Mouse (Mus musculus): ENCODE measurements around the gene Sh3bp1. TPM values are rescaled to one million over a fixed set of nuclear protein-coding genes. Genes with fewer than 3 reads are reported as not detected.

Gene Sh3bp1
- total RNA-seq, 4 experiments from 2014 or later: 26.2 to 38.6 (median 32.2) TPM

GRCm38 (mm10) chr15:78937963-78938362 lies 38.4 kb downstream of the Sh3bp1 start:
- no peak for DNase-seq (ENCODE audit: low spot score in 2 of 2)

GRCm38 (mm10) chr15:78940325-78940724 lies 40.8 kb downstream of the Sh3bp1 start:
- no peak for DNase-seq (ENCODE audit: low spot score in 2 of 2)

- peak; percentile 47 to 71 for DNase-seq (ENCODE audit: low spot score in 2 of 2)
These were observed 43.1 kb downstream of the Sh3bp1 start for GRCm38 (mm10) chr15:78942663-78943062.

- DNase-seq (ENCODE audit: low spot score in 2 of 2): no peak
These were observed 46.7 kb downstream of the Sh3bp1 start for GRCm38 (mm10) chr15:78946232-78946631.

- peak in 1 of 2 experiments; percentile 87 for DNase-seq (ENCODE audit: low spot score in 2 of 2)
These were observed 48.1 kb downstream of the Sh3bp1 start, which contains the start of gene Triobp for GRCm38 (mm10) chr15:78947657-78948056. Triobp (plus strand) TSS chr15:78947724.

- no peak for DNase-seq (ENCODE audit: low spot score in 2 of 2)
These were observed 48.7 kb downstream of the Sh3bp1 start for GRCm38 (mm10) chr15:78948152-78948725.

GRCm38 (mm10) chr15:78948883-78949282 lies 49.3 kb downstream of the Sh3bp1 start:
- DNase-seq (ENCODE audit: low spot score in 2 of 2): no peak

GRCm38 (mm10) chr15:78955663-78956062 lies 56.1 kb downstream of the Sh3bp1 start:
- no peak for DNase-seq (ENCODE audit: low spot score in 2 of 2)

- DNase-seq (ENCODE audit: low spot score in 2 of 2): no peak
These were observed 56.8 kb downstream of the Sh3bp1 start for GRCm38 (mm10) chr15:78956351-78956750.

- DNase-seq (ENCODE audit: low spot score in 2 of 2): no peak
These were observed 57.5 kb downstream of the Sh3bp1 start for GRCm38 (mm10) chr15:78957021-78957420.

- no peak for DNase-seq (ENCODE audit: low spot score in 2 of 2)
These were observed 60.0 kb downstream of the Sh3bp1 start for GRCm38 (mm10) chr15:78959537-78959936.

- DNase-seq (ENCODE audit: low spot score in 2 of 2): no peak
These were observed 60.5 kb downstream of the Sh3bp1 start for GRCm38 (mm10) chr15:78960088-78960487.

Small RNA genes within 50 kb of the gene (microRNA-seq; reads per million reads assigned to microRNA genes)
- gene Mir6955: 0.22 to 1.5 reads per million in 2 experiments

Other genes with a start within 250 kb of the Sh3bp1 start
- 100 to 1,000 TPM; 136 to 151 (median 145) TPM for gene Elfn2, start 181.0 kb upstream of the Sh3bp1 start, total RNA-seq (2022)
- 1 to 10 TPM; 4.2 to 8.9 (median 6.4) TPM for gene Mfng, start 126.3 kb upstream of the Sh3bp1 start, total RNA-seq (2022)
- gene Card10, start 96.7 kb upstream of the Sh3bp1 start, total RNA-seq (2022): 1 to 10 TPM; 4.9 to 5.4 (median 5.0) TPM
- gene Cdc42ep1, start 57.1 kb upstream of the Sh3bp1 start, total RNA-seq (2022): 10 to 100 TPM; 16.8 to 22.9 (median 20.1) TPM
- not detected for gene Lgals2, start 44.2 kb upstream of the Sh3bp1 start, total RNA-seq (2022)
- gene Gga1, start 22.6 kb upstream of the Sh3bp1 start, total RNA-seq (2022): 10 to 100 TPM; 53.5 to 64.7 (median 57.6) TPM
- gene Gm49510, start 101 bp upstream of the Sh3bp1 start, total RNA-seq (2022): under 1 TPM in 2 of 4 experiments, not detected in 2; 0.36 to 0.46 TPM
- gene Pdxp, start 14.2 kb downstream of the Sh3bp1 start, total RNA-seq (2022): 100 to 1,000 TPM; 157 to 176 (median 166) TPM
- gene Lgals1, start 27.0 kb downstream of the Sh3bp1 start, total RNA-seq (2022): 10 to 100 TPM; 19.2 to 31.4 (median 26.5) TPM
- 10 to 100 TPM; 35.8 to 43.5 (median 39.9) TPM for gene Nol12, start 35.2 kb downstream of the Sh3bp1 start, total RNA-seq (2022)
- 10 to 100 TPM; 10.8 to 16.3 (median 11.7) TPM for gene Triobp, start 48.0 kb downstream of the Sh3bp1 start, total RNA-seq (2022)
- 10 to 100 TPM; 84.9 to 94.2 (median 89.5) TPM for gene H1f0, start 128.7 kb downstream of the Sh3bp1 start, total RNA-seq (2022)
- under 1 TPM in 3 of 4 experiments, not detected in 1; 0.30 to 0.72 (median 0.37) TPM for gene Galr3, start 142.1 kb downstream of the Sh3bp1 start, total RNA-seq (2022)
- gene Ankrd54, start 163.1 kb downstream of the Sh3bp1 start, total RNA-seq (2022): 10 to 100 TPM; 16.5 to 20.1 (median 18.4) TPM
- 10 to 100 TPM; 73.8 to 77.0 (median 75.3) TPM for gene Eif3l, start 175.4 kb downstream of the Sh3bp1 start, total RNA-seq (2022)
- gene Micall1, start 209.1 kb downstream of the Sh3bp1 start, total RNA-seq (2022): 10 to 100 TPM; 28.9 to 32.0 (median 30.4) TPM
- 100 to 1,000 TPM in 2 of 4 experiments, 10 to 100 TPM in 2; 83.7 to 108 (median 99.6) TPM for gene Polr2f, start 241.2 kb downstream of the Sh3bp1 start, total RNA-seq (2022)
- 10 to 100 TPM; 10.1 to 14.4 (median 11.3) TPM for gene 1700088E04Rik, start 241.5 kb downstream of the Sh3bp1 start, total RNA-seq (2022)

Measured in left cerebral cortex, adult 8-10 months (tissue).